Mouse (Mus musculus) gonadal fat pad, adult 2 months (tissue): ENCODE results near the gene Exoc8. TPM values are rescaled to one million over a fixed set of nuclear protein-coding genes. Genes with fewer than 3 reads are reported as not detected.
A peak's percentile ranks its signal among the peaks of the same experiment; 100 is the strongest.

Experiments used
- DNase-seq: peaks from one replicate; pipeline ENCODE4 v3.0.0-alpha.2; 2012; ENCODE audit warnings: low read depth
- polyA plus RNA-seq: library from polyadenylated mRNA; depleted of rRNA; stranded (reverse); fragments of >200 nt; gene quantifications from 2 replicates; pipeline ENCODE4 v1.2.3, GENCODE M21; 2012; rRNA removed

Exoc8 gene
- 8.7 and 12.4 TPM in 2 replicates for polyA plus RNA-seq

GRCm38 (mm10) chr8:124897386-124898250, at the start of gene Exoc8, which contains the start of gene Sprtn:
Exoc8 (minus strand) TSS chr8:124897705.
Sprtn (plus strand) TSS chr8:124897886.
- peak; percentile 38 for DNase-seq

GRCm38 (mm10) chr8:124944406-124944805, 46.9 kb upstream of the Exoc8 start:
- no peak for DNase-seq

- no peak for DNase-seq
Observed at GRCm38 (mm10) chr8:124943801-124944200, 46.3 kb upstream of the Exoc8 start.

- DNase-seq, result no peak
Observed at GRCm38 (mm10) chr8:124937293-124937692, 39.8 kb upstream of the Exoc8 start.

GRCm38 (mm10) chr8:124936699-124937098, 39.2 kb upstream of the Exoc8 start:
- no peak for DNase-seq

GRCm38 (mm10) chr8:124935116-124935515, 37.6 kb upstream of the Exoc8 start:
- no peak for DNase-seq

- no peak for DNase-seq
Observed at GRCm38 (mm10) chr8:124932435-124932834, 34.9 kb upstream of the Exoc8 start.

GRCm38 (mm10) chr8:124930649-124931048, 33.1 kb upstream of the Exoc8 start:
- no peak for DNase-seq

- no peak for DNase-seq
Observed at GRCm38 (mm10) chr8:124930086-124930485, 32.6 kb upstream of the Exoc8 start.

GRCm38 (mm10) chr8:124929006-124929405, 31.5 kb upstream of the Exoc8 start:
- DNase-seq, result no peak

GRCm38 (mm10) chr8:124926351-124926771, 28.9 kb upstream of the Exoc8 start:
- DNase-seq, result peak; percentile 90

- DNase-seq, result no peak
Observed at GRCm38 (mm10) chr8:124925544-124926266, 28.2 kb upstream of the Exoc8 start.

- no peak for DNase-seq
Observed at GRCm38 (mm10) chr8:124923971-124924652, 26.6 kb upstream of the Exoc8 start.

GRCm38 (mm10) chr8:124922490-124923089, 25.1 kb upstream of the Exoc8 start:
- no peak for DNase-seq

- no peak for DNase-seq
Observed at GRCm38 (mm10) chr8:124921369-124922279, 24.1 kb upstream of the Exoc8 start.

GRCm38 (mm10) chr8:124917741-124918484, 20.4 kb upstream of the Exoc8 start:
- DNase-seq, result no peak

- DNase-seq, result no peak
Observed at GRCm38 (mm10) chr8:124914061-124914460, 16.6 kb upstream of the Exoc8 start.

GRCm38 (mm10) chr8:124911938-124912872, 14.7 kb upstream of the Exoc8 start:
- DNase-seq, result no peak

- DNase-seq, result no peak
Observed at GRCm38 (mm10) chr8:124910349-124910748, 12.8 kb upstream of the Exoc8 start.
